Mouse (Mus musculus) liver, postnatal 0 days (tissue): ENCODE results near the gene Kif24.

Source experiments
- CTCF ChIP-seq: sonication (generic); IDR thresholded peaks from 2 replicates; pipeline ENCODE4 v1.5.1; 2016; ENCODE audit warnings: antibody characterized with exemption, low read depth
- EP300 ChIP-seq: IDR thresholded peaks from 2 replicates; pipeline ENCODE4 v1.6.1; 2016; ENCODE audit warnings: antibody characterized with exemption, low read depth, mild to moderate bottlenecking

GRCm38 (mm10) chr4:41401167-41401566 is 63.5 kb downstream of the Kif24 start:
- TF ChIP-seq CTCF (no peak), EP300 (no peak)
